Mouse (Mus musculus) brown adipose tissue, adult 24 weeks (tissue): ENCODE measurements around the gene Hoxc5. TPM values are rescaled to one million over a fixed set of nuclear protein-coding genes. Genes with fewer than 3 reads are reported as not detected.

Experiments
- H3K27ac ChIP-seq: fragments of 200-500 bp; replicated peaks from 2 replicates; pipeline ENCODE4 v1.5.1; 2012; ENCODE audit warnings: low read depth, mild to moderate bottlenecking, low read length
- H3K4me1 ChIP-seq: fragments of 200-500 bp; 2 replicates; pipeline ENCODE4 v1.6.1; 2012; ENCODE audit warnings: low read length, mixed read lengths; ENCODE audit not compliant: control insufficient read depth, insufficient read depth, insufficient read length
- H3K4me3 ChIP-seq: fragments of 200-500 bp; 2 replicates; pipeline ENCODE4 v1.5.1; 2012; ENCODE audit warnings: low read depth, mild to moderate bottlenecking, low read length, moderate library complexity; ENCODE audit not compliant: insufficient read depth
- polyA plus RNA-seq: library from polyadenylated mRNA; stranded (reverse); fragments of >200 nt; gene quantifications from 2 replicates; pipeline ENCODE4 v1.2.4, GENCODE M21; 2012; ENCODE audit not compliant: missing spikeins, insufficient read depth, insufficient read length

Gene Hoxc5
- polyA plus RNA-seq, 1 experiment: 14.1 TPM

- H3K27ac ChIP-seq: no peak overlapping the region
These were observed 10.3 kb upstream of the Hoxc5 start for GRCm38 (mm10) chr15:102956906-102957305.

GRCm38 (mm10) chr15:102959663-102960191 is 7.5 kb upstream of the Hoxc5 start:
- Histone ChIP-seq H3K27ac (no peak overlapping the region), H3K4me3 (no peak overlapping the region), H3K4me1 (no peaks in the 10 kb centered on the region)

More at GRCm38 (mm10) chr15:102956906-102957305, 10.3 kb upstream of the Hoxc5 start:
- H3K4me1 ChIP-seq: no peaks in the 10 kb centered on the region
- no peak overlapping the region for H3K4me3 ChIP-seq

- Histone ChIP-seq H3K4me1 (no peaks in the 10 kb centered on the region), H3K4me3 (no peak overlapping the region), H3K27ac (no peak overlapping the region)
These were observed 5.5 kb upstream of the Hoxc5 start for GRCm38 (mm10) chr15:102961728-102962127.

GRCm38 (mm10) chr15:102962492-102962891 is 4.8 kb upstream of the Hoxc5 start:
- Histone ChIP-seq H3K27ac (no peak overlapping the region), H3K4me3 (no peak overlapping the region), H3K4me1 (no peaks in the 10 kb centered on the region)

GRCm38 (mm10) chr15:102963259-102963658 is 4.0 kb upstream of the Hoxc5 start:
- no peaks in the 10 kb centered on the region for H3K4me1 ChIP-seq
- H3K27ac ChIP-seq: no peak overlapping the region
- no peak overlapping the region for H3K4me3 ChIP-seq

GRCm38 (mm10) chr15:102963671-102964640 is 3.3 kb upstream of the Hoxc5 start:
- Histone ChIP-seq H3K27ac (no peak overlapping the region), H3K4me1 (no peaks in the 10 kb centered on the region), H3K4me3 (no peak overlapping the region)

GRCm38 (mm10) chr15:102965003-102965891 is 2.0 kb upstream of the Hoxc5 start:
- Histone ChIP-seq H3K4me1 (no peaks in the 10 kb centered on the region), H3K27ac (no peak overlapping the region), H3K4me3 (no peak overlapping the region)

- Histone ChIP-seq H3K4me3 (no peak overlapping the region), H3K4me1 (no peaks in the 10 kb centered on the region), H3K27ac (no peak overlapping the region)
These were observed 1.1 kb upstream of the Hoxc5 start for GRCm38 (mm10) chr15:102965892-102966775.

- H3K27ac ChIP-seq: no peak within 1 kb of the TSS
- H3K4me3 ChIP-seq: no peak within 1 kb of the TSS
- H3K4me1 ChIP-seq: no peaks in the 10 kb centered on the region
These were observed 399 bp upstream of the Hoxc5 start, which contains the start of gene Hoxc10 for GRCm38 (mm10) chr15:102966776-102967311. Gene Hoxc10 (plus strand): TSS chr15:102966796.

GRCm38 (mm10) chr15:102967511-102968397 is 511 bp downstream of the Hoxc5 start:
- no peaks in the 10 kb centered on the region for H3K4me1 ChIP-seq
- no peak overlapping the region for H3K27ac ChIP-seq
- H3K4me3 ChIP-seq: no peak overlapping the region

- no peaks in the 10 kb centered on the region for H3K4me1 ChIP-seq
- no peak overlapping the region for H3K4me3 ChIP-seq
- H3K27ac ChIP-seq: no peak overlapping the region
These were observed 2.1 kb downstream of the Hoxc5 start for GRCm38 (mm10) chr15:102969296-102969695.

GRCm38 (mm10) chr15:102970740-102971139 is 3.5 kb downstream of the Hoxc5 start:
- H3K27ac ChIP-seq: no peak overlapping the region
- no peaks in the 10 kb centered on the region for H3K4me1 ChIP-seq
- H3K4me3 ChIP-seq: no peak overlapping the region

GRCm38 (mm10) chr15:102972254-102972653 is 5.0 kb downstream of the Hoxc5 start:
- Histone ChIP-seq H3K4me1 (no peaks in the 10 kb centered on the region), H3K27ac (no peak overlapping the region), H3K4me3 (no peak overlapping the region)
